Mouse (Mus musculus): ENCODE results near the gene Vps29. TPM values are rescaled to one million over a fixed set of nuclear protein-coding genes. Genes with fewer than 3 reads are reported as not detected.

Vps29 gene
- polyA plus RNA-seq, 1 experiment from 2014 or later: 194 TPM

DNA sequence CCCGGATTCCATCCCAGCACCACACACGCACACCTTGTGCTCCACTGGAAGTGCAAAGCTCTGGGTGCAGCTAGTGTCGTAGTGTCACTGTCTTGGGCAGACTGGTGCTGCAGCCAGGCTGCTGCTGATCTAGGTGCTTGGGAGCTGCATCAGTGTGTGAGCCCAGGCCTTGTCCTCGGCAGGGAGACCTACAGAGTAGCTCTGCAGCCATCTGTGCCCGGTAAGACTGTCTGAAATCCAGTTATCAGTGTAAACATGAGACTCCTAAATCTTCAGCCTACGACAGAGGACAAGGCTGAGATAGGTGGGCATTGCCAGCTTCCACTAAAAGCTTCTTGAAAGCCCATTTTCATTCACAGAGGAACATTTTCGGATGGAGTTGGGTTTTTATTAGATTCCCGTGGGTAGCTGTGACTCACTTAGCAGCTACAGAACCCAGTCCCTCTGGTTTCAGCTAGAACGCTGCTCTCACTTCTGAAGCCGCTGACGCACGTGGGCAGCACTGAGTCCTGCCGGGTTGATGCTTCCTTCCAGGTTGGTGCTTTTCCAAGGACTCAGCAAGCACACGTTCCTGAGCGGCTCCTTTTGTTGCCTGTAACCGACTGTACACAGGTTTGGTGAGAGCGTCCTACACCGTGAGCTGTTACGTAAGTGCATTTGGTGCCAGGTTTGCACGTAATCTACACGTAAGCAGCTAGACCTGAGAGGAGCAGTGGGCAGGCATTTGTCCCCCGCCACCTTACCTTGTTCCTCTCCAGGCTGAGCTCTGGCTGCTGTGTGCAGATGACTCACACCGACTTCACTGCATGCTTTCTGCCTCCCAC lies 29.3 kb upstream of the Vps29 start:
- H3K27me3 ChIP-seq (ENCODE audit: control insufficient read depth, insufficient read depth, low read length): no peaks in the 10 kb centered on the region
- DNase-seq (ENCODE audit: low spot score) (no peak), ATAC-seq (replicated peaks; ENCODE audit: insufficient number of reproducible peaks, low FRiP score, low TSS enrichment, low read depth) (no peak)
- H3K4me3 ChIP-seq (ENCODE audit: low read depth, low read length): no peak overlapping the region
- H3K4me2 ChIP-seq (ENCODE audit: low read depth, low read length): no peak overlapping the region
- H3K36me3 ChIP-seq (replicated peaks; ENCODE audit: control insufficient read depth, insufficient read depth, low read depth, low read length): no peaks in the 10 kb centered on the region
- no peaks in the 10 kb centered on the region for H3K4me1 ChIP-seq (ENCODE audit: control insufficient read depth, insufficient read depth, low read length)
- H3K9ac ChIP-seq (replicated peaks; ENCODE audit: low read length): no peak overlapping the region
- WGBS: 89% methylated on average over 23 of the region's 23 CpGs
- H3K9me3 ChIP-seq (replicated peaks; ENCODE audit: control insufficient read depth, low read length): no peaks in the 10 kb centered on the region
- no peak overlapping the region for H3K27ac ChIP-seq (replicated peaks; ENCODE audit: low read depth, low read length)

DNA sequence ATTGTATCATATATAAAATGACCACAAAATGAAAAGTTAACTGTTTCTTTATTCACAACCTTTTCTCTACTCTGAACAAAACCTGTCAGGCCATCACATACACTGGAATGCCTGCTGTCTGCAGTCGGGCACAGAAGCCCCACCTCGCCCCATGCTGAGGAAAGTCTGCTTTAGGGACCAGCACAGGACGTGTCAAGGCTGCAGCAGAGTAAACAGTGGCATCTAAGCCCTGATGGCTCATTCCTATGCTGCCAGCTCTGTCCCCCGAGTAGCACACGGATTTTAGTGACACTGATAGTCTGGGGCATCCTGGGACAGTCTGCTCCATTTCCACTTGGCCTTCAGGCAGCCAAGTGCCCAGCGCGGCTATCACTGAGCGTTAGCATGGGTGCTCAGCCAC lies 28.7 kb upstream of the Vps29 start:
- WGBS: 87% methylated on average over 8 of the region's 8 CpGs

DNA sequence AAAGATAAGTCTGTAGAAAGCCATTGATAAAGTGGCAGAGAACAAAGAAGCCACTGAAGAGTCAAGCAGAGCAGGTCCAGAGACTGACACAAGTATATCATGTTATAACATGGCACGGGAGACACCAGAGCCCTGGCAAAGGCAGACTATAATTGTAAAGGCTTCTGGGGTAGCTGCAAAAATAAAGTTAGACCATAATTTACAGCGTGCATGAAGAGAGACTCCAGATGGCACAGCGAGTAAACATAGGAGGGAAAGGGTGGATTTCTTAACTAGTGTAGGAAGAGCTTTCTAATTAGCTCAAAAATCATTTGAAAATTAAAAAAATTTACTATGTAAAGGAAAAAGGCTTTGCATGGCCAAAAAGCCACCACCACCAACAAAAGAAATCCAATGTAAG lies 26.9 kb upstream of the Vps29 start:
- ATAC-seq (replicated peaks; ENCODE audit: insufficient number of reproducible peaks, low FRiP score, low TSS enrichment, low read depth): no peak
- Histone ChIP-seq H3K9me3 (replicated peaks; ENCODE audit: control insufficient read depth, low read length) (no peaks in the 10 kb centered on the region), H3K36me3 (replicated peaks; ENCODE audit: control insufficient read depth, insufficient read depth, low read depth, low read length) (no peaks in the 10 kb centered on the region), H3K27ac (replicated peaks; ENCODE audit: low read depth, low read length) (no peak overlapping the region), H3K4me1 (ENCODE audit: control insufficient read depth, insufficient read depth, low read length) (no peaks in the 10 kb centered on the region), H3K27me3 (ENCODE audit: control insufficient read depth, insufficient read depth, low read length) (no peaks in the 10 kb centered on the region), H3K4me3 (ENCODE audit: low read depth, low read length) (no peak overlapping the region), H3K4me2 (ENCODE audit: low read depth, low read length) (no peak overlapping the region), H3K9ac (replicated peaks; ENCODE audit: low read length) (no peak overlapping the region)
- DNase-seq (ENCODE audit: low spot score): no peak
- WGBS: 92% methylated on average over 3 of the region's 3 CpGs

More for the DNA sequence above, 28.7 kb upstream of the Vps29 start:
- ATAC-seq (replicated peaks; ENCODE audit: insufficient number of reproducible peaks, low FRiP score, low TSS enrichment, low read depth) (no peak), DNase-seq (ENCODE audit: low spot score) (no peak)
- Histone ChIP-seq H3K36me3 (replicated peaks; ENCODE audit: control insufficient read depth, insufficient read depth, low read depth, low read length) (no peaks in the 10 kb centered on the region), H3K4me3 (ENCODE audit: low read depth, low read length) (no peak overlapping the region), H3K4me1 (ENCODE audit: control insufficient read depth, insufficient read depth, low read length) (no peaks in the 10 kb centered on the region), H3K4me2 (ENCODE audit: low read depth, low read length) (no peak overlapping the region), H3K27me3 (ENCODE audit: control insufficient read depth, insufficient read depth, low read length) (no peaks in the 10 kb centered on the region), H3K27ac (replicated peaks; ENCODE audit: low read depth, low read length) (no peak overlapping the region), H3K9me3 (replicated peaks; ENCODE audit: control insufficient read depth, low read length) (no peaks in the 10 kb centered on the region), H3K9ac (replicated peaks; ENCODE audit: low read length) (no peak overlapping the region)

DNA sequence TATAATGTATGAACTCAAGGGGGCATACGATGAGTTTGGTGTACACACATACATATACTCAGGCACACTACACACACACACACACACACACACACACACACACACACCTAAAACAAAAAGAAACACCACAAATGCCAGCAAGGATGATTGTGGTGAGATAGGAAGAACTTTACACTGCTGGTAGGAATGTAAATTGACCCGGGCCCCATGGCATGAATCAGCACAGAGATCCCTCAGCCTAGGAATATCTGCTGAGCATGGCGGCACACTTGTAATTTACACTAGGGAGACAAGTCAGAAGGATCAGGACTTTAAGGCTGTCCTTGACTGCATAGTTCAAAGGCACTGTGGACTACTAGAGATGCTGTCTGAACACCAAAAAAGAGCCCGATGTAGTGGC lies 23.9 kb upstream of the Vps29 start:
- no peak overlapping the region for H3K4me3 ChIP-seq (ENCODE audit: low read depth, low read length)
- no peak overlapping the region for H3K9ac ChIP-seq (replicated peaks; ENCODE audit: low read length)
- H3K4me2 ChIP-seq (ENCODE audit: low read depth, low read length): no peak overlapping the region
- ATAC-seq (replicated peaks; ENCODE audit: insufficient number of reproducible peaks, low FRiP score, low TSS enrichment, low read depth) (no peak), DNase-seq (ENCODE audit: low spot score) (no peak)
- no peaks in the 10 kb centered on the region for H3K36me3 ChIP-seq (replicated peaks; ENCODE audit: control insufficient read depth, insufficient read depth, low read depth, low read length)
- H3K9me3 ChIP-seq (replicated peaks; ENCODE audit: control insufficient read depth, low read length): no peaks in the 10 kb centered on the region
- WGBS: 88% methylated on average over 4 of the region's 4 CpGs
- H3K27me3 ChIP-seq (ENCODE audit: control insufficient read depth, insufficient read depth, low read length): no peaks in the 10 kb centered on the region
- H3K27ac ChIP-seq (replicated peaks; ENCODE audit: low read depth, low read length): no peak overlapping the region
- no peaks in the 10 kb centered on the region for H3K4me1 ChIP-seq (ENCODE audit: control insufficient read depth, insufficient read depth, low read length)

DNA sequence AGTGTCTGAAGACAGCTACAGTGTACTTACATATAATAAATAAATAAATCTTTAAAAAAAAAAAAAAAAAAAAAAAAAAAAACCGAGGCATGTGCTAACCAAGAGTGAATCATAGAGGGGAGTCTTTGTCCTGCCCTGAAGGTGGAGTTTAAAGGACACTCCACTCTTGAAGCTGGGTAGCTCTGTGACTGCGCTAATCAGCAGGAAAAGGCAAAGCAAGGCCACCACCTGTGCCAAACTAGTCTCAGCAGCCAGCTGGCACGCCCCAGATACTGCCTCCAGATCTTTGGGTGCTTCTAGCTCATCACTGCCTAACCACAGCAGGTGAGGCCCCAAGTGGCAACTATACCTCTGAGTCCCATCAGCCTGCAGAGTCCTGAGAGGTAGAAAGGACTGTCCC lies 19.5 kb upstream of the Vps29 start:
- Histone ChIP-seq H3K4me2 (ENCODE audit: low read depth, low read length) (no peak overlapping the region), H3K9me3 (replicated peaks; ENCODE audit: control insufficient read depth, low read length) (no peaks in the 10 kb centered on the region), H3K9ac (replicated peaks; ENCODE audit: low read length) (no peak overlapping the region), H3K27ac (replicated peaks; ENCODE audit: low read depth, low read length) (no peak overlapping the region), H3K4me3 (ENCODE audit: low read depth, low read length) (no peak overlapping the region), H3K36me3 (replicated peaks; ENCODE audit: control insufficient read depth, insufficient read depth, low read depth, low read length) (no peaks in the 10 kb centered on the region), H3K4me1 (ENCODE audit: control insufficient read depth, insufficient read depth, low read length) (no peaks in the 10 kb centered on the region), H3K27me3 (ENCODE audit: control insufficient read depth, insufficient read depth, low read length) (no peaks in the 10 kb centered on the region)
- no peak for ATAC-seq (replicated peaks; ENCODE audit: insufficient number of reproducible peaks, low FRiP score, low TSS enrichment, low read depth)
- no peak for DNase-seq (ENCODE audit: low spot score)
- 77% methylated on average over 3 of the region's 3 CpGs for WGBS

DNA sequence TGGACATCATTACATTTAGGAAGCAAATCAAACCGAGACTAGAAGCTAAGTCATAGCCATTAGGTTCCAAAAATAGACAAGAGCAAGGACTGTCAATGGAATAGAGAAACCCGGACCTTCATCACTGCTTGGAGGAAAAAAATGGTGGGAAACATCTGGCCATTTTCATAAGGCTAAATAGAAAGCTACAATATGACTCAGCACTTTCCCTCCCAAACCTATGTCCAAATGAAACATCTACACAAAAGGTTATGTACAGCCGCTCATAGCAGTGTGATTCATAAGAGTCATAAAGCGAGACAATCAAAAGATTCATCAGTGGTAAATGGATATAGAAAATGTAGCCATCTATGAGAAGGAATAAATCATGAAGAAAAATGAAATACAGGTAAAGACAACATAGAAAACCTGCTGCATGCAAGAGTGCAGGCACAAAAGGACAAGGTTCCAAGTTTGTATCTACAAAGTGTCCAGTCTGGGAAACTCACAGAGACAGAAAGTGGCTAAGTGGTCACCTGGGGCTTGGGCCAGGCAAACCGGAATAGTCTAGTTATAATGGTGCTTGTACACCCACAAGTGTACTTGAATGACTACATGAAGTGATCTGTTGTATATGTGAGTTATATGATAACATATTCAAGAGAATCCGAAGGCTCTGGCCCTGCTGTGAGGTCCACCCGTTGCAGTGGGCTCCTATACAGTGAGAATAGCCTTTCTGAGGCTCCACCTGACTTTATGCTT lies 17.4 kb upstream of the Vps29 start:
- H3K4me1 ChIP-seq (ENCODE audit: control insufficient read depth, insufficient read depth, low read length): no peaks in the 10 kb centered on the region

DNA sequence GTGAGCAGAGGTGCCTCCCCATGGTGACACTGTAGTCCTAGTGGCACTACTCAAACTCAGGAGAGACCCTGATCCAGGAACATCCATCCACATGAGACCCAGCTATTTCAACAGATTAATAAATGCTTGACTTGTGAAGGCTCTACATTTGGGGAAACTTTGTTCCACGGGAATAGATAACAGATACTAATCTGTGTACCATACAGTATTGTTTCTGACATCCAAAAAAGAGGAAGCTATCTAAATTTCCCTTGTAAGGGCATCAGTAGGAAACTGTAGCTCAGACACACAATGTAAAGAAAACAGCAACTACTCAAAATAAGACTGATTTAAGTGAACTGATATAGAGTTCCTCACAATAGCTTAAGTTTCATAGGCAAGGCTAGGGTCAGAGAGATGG lies 11.3 kb upstream of the Vps29 start:
- DNase-seq (ENCODE audit: low spot score) (no peak), ATAC-seq (replicated peaks; ENCODE audit: insufficient number of reproducible peaks, low FRiP score, low TSS enrichment, low read depth) (no peak)
- Histone ChIP-seq H3K36me3 (replicated peaks; ENCODE audit: control insufficient read depth, insufficient read depth, low read depth, low read length) (no peaks in the 10 kb centered on the region), H3K4me1 (ENCODE audit: control insufficient read depth, insufficient read depth, low read length) (no peaks in the 10 kb centered on the region), H3K27me3 (ENCODE audit: control insufficient read depth, insufficient read depth, low read length) (no peaks in the 10 kb centered on the region), H3K4me2 (ENCODE audit: low read depth, low read length) (no peak overlapping the region), H3K4me3 (ENCODE audit: low read depth, low read length) (no peak overlapping the region), H3K27ac (replicated peaks; ENCODE audit: low read depth, low read length) (no peak overlapping the region), H3K9me3 (replicated peaks; ENCODE audit: control insufficient read depth, low read length) (no peaks in the 10 kb centered on the region), H3K9ac (replicated peaks; ENCODE audit: low read length) (no peak overlapping the region)
- 85% methylated on average over 1 of the region's 1 CpGs for WGBS

More for the DNA sequence above, 17.4 kb upstream of the Vps29 start:
- Histone ChIP-seq H3K9me3 (replicated peaks; ENCODE audit: control insufficient read depth, low read length) (no peaks in the 10 kb centered on the region), H3K27me3 (ENCODE audit: control insufficient read depth, insufficient read depth, low read length) (no peaks in the 10 kb centered on the region), H3K27ac (replicated peaks; ENCODE audit: low read depth, low read length) (no peak overlapping the region), H3K9ac (replicated peaks; ENCODE audit: low read length) (no peak overlapping the region), H3K4me3 (ENCODE audit: low read depth, low read length) (no peak overlapping the region), H3K4me2 (ENCODE audit: low read depth, low read length) (no peak overlapping the region), H3K36me3 (replicated peaks; ENCODE audit: control insufficient read depth, insufficient read depth, low read depth, low read length) (no peaks in the 10 kb centered on the region)
- DNase-seq (ENCODE audit: low spot score): no peak
- no peak for ATAC-seq (replicated peaks; ENCODE audit: insufficient number of reproducible peaks, low FRiP score, low TSS enrichment, low read depth)
- 88% methylated on average over 7 of the region's 7 CpGs for WGBS

DNA sequence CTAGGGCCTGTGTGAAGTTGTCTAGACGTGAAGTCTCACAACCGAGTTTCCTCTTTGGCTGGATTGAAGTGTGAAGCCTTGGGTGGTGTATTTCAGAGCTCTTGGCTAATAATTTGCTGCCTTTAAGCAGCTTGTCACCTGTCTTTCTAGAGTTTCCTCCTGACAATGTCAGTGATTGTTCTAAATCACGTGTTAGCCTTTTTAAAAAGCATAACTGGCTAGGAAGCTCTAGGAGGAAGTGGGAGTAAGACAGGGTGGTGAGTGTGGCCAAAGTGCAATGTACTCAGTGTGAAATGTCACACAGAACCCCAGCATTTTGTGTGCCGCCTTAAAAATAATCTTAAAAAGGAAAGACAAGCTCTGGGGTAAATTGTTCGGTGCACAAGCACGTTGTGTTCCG lies 10.4 kb upstream of the Vps29 start:
- Histone ChIP-seq H3K4me3 (ENCODE audit: low read depth, low read length) (no peak overlapping the region), H3K4me1 (ENCODE audit: control insufficient read depth, insufficient read depth, low read length) (no peaks in the 10 kb centered on the region), H3K9me3 (replicated peaks; ENCODE audit: control insufficient read depth, low read length) (no peaks in the 10 kb centered on the region), H3K9ac (replicated peaks; ENCODE audit: low read length) (no peak overlapping the region), H3K27ac (replicated peaks; ENCODE audit: low read depth, low read length) (no peak overlapping the region), H3K27me3 (ENCODE audit: control insufficient read depth, insufficient read depth, low read length) (no peaks in the 10 kb centered on the region), H3K4me2 (ENCODE audit: low read depth, low read length) (no peak overlapping the region), H3K36me3 (replicated peaks; ENCODE audit: control insufficient read depth, insufficient read depth, low read depth, low read length) (no peaks in the 10 kb centered on the region)
- ATAC-seq (replicated peaks; ENCODE audit: insufficient number of reproducible peaks, low FRiP score, low TSS enrichment, low read depth) (no peak), DNase-seq (ENCODE audit: low spot score) (no peak)
- 54% methylated on average over 7 of the region's 7 CpGs for WGBS
